Mouse (Mus musculus): ENCODE results near the gene Olfr1253. TPM values are rescaled to one million over a fixed set of nuclear protein-coding genes. Genes with fewer than 3 reads are reported as not detected.

The Olfr1253 gene
- polyA plus RNA-seq (2016; fragmentation: Nextera tagmentation; extraction: Ambion mirVana) = not detected in 2 replicates

DNA sequence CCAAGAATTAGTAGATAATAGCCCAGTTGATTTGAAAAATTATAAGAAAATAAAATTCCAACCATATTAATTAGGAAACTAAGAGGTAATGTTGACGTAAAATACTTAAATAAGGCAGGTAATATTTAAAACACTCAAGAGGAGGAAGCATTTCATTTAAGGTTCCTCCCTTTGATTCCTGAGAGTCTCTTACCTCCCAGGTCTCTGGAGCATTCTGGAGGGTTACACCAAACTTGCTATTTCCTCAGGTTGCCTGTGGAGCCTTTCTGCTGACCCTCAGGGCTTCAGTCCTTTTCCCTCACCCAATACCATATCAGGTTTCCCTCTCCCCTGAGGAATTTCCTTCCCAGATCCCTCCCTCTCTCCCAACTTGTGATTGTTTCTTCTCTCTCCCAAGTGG is at the start of gene Olfr1253:
Gene Olfr1253, minus strand, starts transcription at position 101 of the 400 bp plus-strand sequence.
- H3K27ac ChIP-seq = no peak within 1 kb of the TSS
- no peaks in the 10 kb centered on the region for H3K9me3 ChIP-seq
- no peaks in the 10 kb centered on the region for H3K36me3 ChIP-seq
- H3K4me3 ChIP-seq = no peak within 1 kb of the TSS
- no peak within 1 kb of the TSS for H3K4me2 ChIP-seq (replicated peaks)
- H3K27me3 ChIP-seq = no peaks in the 10 kb centered on the region
- ATAC-seq (ENCODE audit: insufficient number of reproducible peaks, insufficient read depth, low FRiP score, low TSS enrichment) = no peak
- WGBS = 87% methylated on average over 1 of the region's 1 CpGs
- H3K4me1 ChIP-seq = no peaks in the 10 kb centered on the region
- no peak within 1 kb of the TSS for H3K9ac ChIP-seq

GRCm38 (mm10) chr2:89799583-89799982 is 42.7 kb upstream of the Olfr1253 start:
- H3K4me1 ChIP-seq = no peaks in the 10 kb centered on the region
- no peak overlapping the region for H3K4me3 ChIP-seq
- no peaks in the 10 kb centered on the region for H3K36me3 ChIP-seq
- H3K4me2 ChIP-seq (replicated peaks) = no peak overlapping the region
- H3K9me3 ChIP-seq = no peaks in the 10 kb centered on the region
- 86% methylated on average over 3 of the region's 3 CpGs for WGBS
- H3K27me3 ChIP-seq = no peaks in the 10 kb centered on the region
- H3K27ac ChIP-seq = no peak overlapping the region
- no peak overlapping the region for H3K9ac ChIP-seq
- ATAC-seq (ENCODE audit: insufficient number of reproducible peaks, insufficient read depth, low FRiP score, low TSS enrichment) = no peak

DNA sequence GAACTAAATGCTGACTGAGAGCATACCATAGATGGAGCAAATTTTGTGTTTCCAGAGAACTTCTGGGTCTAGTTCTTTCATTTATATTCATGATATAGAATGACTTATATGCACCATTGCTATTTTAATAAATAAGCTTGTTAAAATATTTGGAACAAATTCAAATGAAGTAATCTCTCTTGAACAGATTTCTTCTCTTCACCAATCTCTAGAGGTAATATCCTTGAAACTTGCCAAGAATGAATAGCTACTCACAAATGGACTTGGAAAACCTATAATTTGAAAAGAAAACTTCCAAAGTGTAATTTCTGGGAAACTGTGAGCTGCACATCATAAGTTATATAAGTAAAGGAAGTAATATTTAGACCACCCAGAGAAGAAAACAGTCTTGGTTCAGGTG is 36.6 kb upstream of the Olfr1253 start, which contains the start of gene Olfr1254:
Gene Olfr1254, minus strand, starts transcription at position 101 of the 400 bp plus-strand sequence.
- Histone ChIP-seq H3K4me2 (replicated peaks) (no peak within 1 kb of the TSS), H3K27me3 (no peaks in the 10 kb centered on the region), H3K9ac (no peak within 1 kb of the TSS), H3K4me3 (no peak within 1 kb of the TSS), H3K9me3 (no peaks in the 10 kb centered on the region), H3K36me3 (no peaks in the 10 kb centered on the region), H3K4me1 (no peaks in the 10 kb centered on the region), H3K27ac (no peak within 1 kb of the TSS)
- no peak for ATAC-seq (ENCODE audit: insufficient number of reproducible peaks, insufficient read depth, low FRiP score, low TSS enrichment)

DNA sequence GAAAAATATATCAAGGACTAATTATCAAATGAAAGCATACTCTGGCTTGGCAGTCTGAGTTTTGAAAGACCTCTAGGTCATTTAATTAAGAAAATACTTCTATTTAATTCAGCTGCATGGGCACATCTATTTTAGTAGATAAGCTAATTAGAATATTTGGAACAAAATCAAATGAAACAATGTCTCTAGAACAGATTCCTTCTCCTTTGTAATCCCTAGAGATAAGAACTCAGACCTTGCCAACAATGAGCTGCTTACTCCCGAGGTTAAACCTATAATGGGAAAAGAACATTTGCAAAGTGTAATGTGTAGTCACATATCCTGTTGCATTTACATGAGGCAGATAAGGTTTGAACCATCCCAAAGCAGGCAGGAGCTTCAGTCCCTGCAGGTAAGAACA is 32.0 kb downstream of the Olfr1253 start, which contains the start of gene Olfr1252:
Gene Olfr1252, minus strand, starts transcription at position 101 of the 400 bp plus-strand sequence.
- Histone ChIP-seq H3K27me3 (no peaks in the 10 kb centered on the region), H3K36me3 (no peaks in the 10 kb centered on the region), H3K9ac (no peak within 1 kb of the TSS), H3K4me2 (replicated peaks) (no peak within 1 kb of the TSS), H3K27ac (no peak within 1 kb of the TSS), H3K9me3 (no peaks in the 10 kb centered on the region), H3K4me3 (no peak within 1 kb of the TSS), H3K4me1 (no peaks in the 10 kb centered on the region)
- WGBS = 67% methylated on average over 1 of the region's 1 CpGs
- ATAC-seq (ENCODE audit: insufficient number of reproducible peaks, insufficient read depth, low FRiP score, low TSS enrichment) = no peak

Other genes with a start within 250 kb of the Olfr1253 start
- gene Olfr1243, start 225.6 kb downstream of the Olfr1253 start, polyA plus RNA-seq (2016; fragmentation: Nextera tagmentation; extraction: Ambion mirVana) = not detected in 2 replicates
- not detected in 2 replicates for gene Olfr1245, start 178.6 kb downstream of the Olfr1253 start, polyA plus RNA-seq (2016; fragmentation: Nextera tagmentation; extraction: Ambion mirVana)
- not detected in 2 replicates for gene Olfr1246, start 163.9 kb downstream of the Olfr1253 start, polyA plus RNA-seq (2016; fragmentation: Nextera tagmentation; extraction: Ambion mirVana)
- gene Olfr1247, start 143.0 kb downstream of the Olfr1253 start, polyA plus RNA-seq (2016; fragmentation: Nextera tagmentation; extraction: Ambion mirVana) = not detected in 2 replicates
- not detected in 2 replicates for gene Olfr1248, start 138.8 kb downstream of the Olfr1253 start, polyA plus RNA-seq (2016; fragmentation: Nextera tagmentation; extraction: Ambion mirVana)
- gene Olfr1249, start 122.1 kb downstream of the Olfr1253 start, polyA plus RNA-seq (2016; fragmentation: Nextera tagmentation; extraction: Ambion mirVana) = not detected in 2 replicates
- not detected in 2 replicates for gene Olfr1250, start 95.6 kb downstream of the Olfr1253 start, polyA plus RNA-seq (2016; fragmentation: Nextera tagmentation; extraction: Ambion mirVana)
- gene Olfr1251, start 85.2 kb downstream of the Olfr1253 start, polyA plus RNA-seq (2016; fragmentation: Nextera tagmentation; extraction: Ambion mirVana) = not detected in 2 replicates
- gene Olfr1252, start 32.1 kb downstream of the Olfr1253 start, polyA plus RNA-seq (2016; fragmentation: Nextera tagmentation; extraction: Ambion mirVana) = not detected in 2 replicates
- gene Olfr1254, start 36.5 kb upstream of the Olfr1253 start, polyA plus RNA-seq (2016; fragmentation: Nextera tagmentation; extraction: Ambion mirVana) = not detected in 2 replicates
- gene Olfr1255, start 55.0 kb upstream of the Olfr1253 start, polyA plus RNA-seq (2016; fragmentation: Nextera tagmentation; extraction: Ambion mirVana) = not detected in 2 replicates
- gene Olfr1256, start 84.5 kb upstream of the Olfr1253 start, polyA plus RNA-seq (2016; fragmentation: Nextera tagmentation; extraction: Ambion mirVana) = not detected in 2 replicates
- gene Olfr48, start 91.1 kb upstream of the Olfr1253 start, polyA plus RNA-seq (2016; fragmentation: Nextera tagmentation; extraction: Ambion mirVana) = not detected in 2 replicates
- not detected in 2 replicates for gene Olfr1257, start 121.3 kb upstream of the Olfr1253 start, polyA plus RNA-seq (2016; fragmentation: Nextera tagmentation; extraction: Ambion mirVana)
- not detected in 2 replicates for gene Olfr1258, start 170.2 kb upstream of the Olfr1253 start, polyA plus RNA-seq (2016; fragmentation: Nextera tagmentation; extraction: Ambion mirVana)
- gene Olfr1259, start 191.6 kb upstream of the Olfr1253 start, polyA plus RNA-seq (2016; fragmentation: Nextera tagmentation; extraction: Ambion mirVana) = 0.04 TPM in 1 of 2 replicates, not detected in the other
- gene Olfr1260, start 217.2 kb upstream of the Olfr1253 start, polyA plus RNA-seq (2016; fragmentation: Nextera tagmentation; extraction: Ambion mirVana) = not detected in 2 replicates
- not detected in 2 replicates for gene Olfr1261, start 234.1 kb upstream of the Olfr1253 start, polyA plus RNA-seq (2016; fragmentation: Nextera tagmentation; extraction: Ambion mirVana)
- gene Olfr1262, start 243.1 kb upstream of the Olfr1253 start, polyA plus RNA-seq (2016; fragmentation: Nextera tagmentation; extraction: Ambion mirVana) = not detected in 2 replicates